Comparison of ENCODE assay signal across 11 mouse cellular contexts in the genomic region with DNA sequence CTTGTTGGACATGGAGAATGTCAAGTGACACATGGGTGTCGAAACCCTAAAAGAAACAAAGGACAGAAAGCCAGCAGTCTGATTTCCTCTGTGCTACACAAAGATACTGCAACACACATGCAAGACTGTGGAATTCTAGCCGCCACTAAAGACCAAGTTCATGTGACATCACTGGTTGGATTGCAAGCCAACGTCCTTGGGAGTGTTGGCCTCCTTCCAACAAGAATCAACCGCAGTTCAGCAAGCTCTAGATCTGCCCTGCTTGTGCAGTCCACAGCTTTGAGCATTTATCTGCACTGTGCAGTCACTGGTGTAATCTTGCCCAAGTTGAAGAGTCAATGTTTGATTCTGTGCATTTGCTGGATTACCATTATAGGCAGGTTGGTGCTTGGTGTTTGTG.
DNase-seq lines count a peak whose midpoint lies in the region; ATAC-seq and TF ChIP-seq lines count a peak whose summit lies in the region.
"Had no signal": no experiment of that assay in that cellular context is flagged by ENCODE, and none has a peak within 500 bp of the region (broad histone marks: within the 10 kb centered on the region; RNA-seq: fewer than 3 reads in every experiment).

No protein-coding gene starts in this region.

- peak; percentile 17 for DNase-seq in forebrain, embryonic 14.5 days (ENCODE audit: low spot score)
- DNase-seq in forebrain, embryonic 11.5 days (ENCODE audit: low spot score): no peak
- DNase-seq in limb, embryonic 10.5 days (ENCODE audit: low spot score): no peak
- peak; percentile 32 to 61 for DNase-seq in adrenal gland, adult 18-20 months (ENCODE audit: low spot score in 2 of 2)
- DNase-seq in heart, postnatal 0 days (ENCODE audit: low spot score): peak; percentile 44
- DNase-seq in spleen, adult 18-20 months: no peak
- DNase-seq: cerebellum, adult 9-11 months; midbrain, embryonic 14.5 days had no signal

- no peaks in the 10 kb centered on the region for H3K36me3 ChIP-seq in forebrain, embryonic 14.5 days (ENCODE audit: control insufficient read depth, insufficient read depth, low read length)
- no peaks in the 10 kb centered on the region for H3K36me3 ChIP-seq in forebrain, embryonic 11.5 days (ENCODE audit: control insufficient read depth, insufficient read depth, low read length)
- no peaks in the 10 kb centered on the region for H3K36me3 ChIP-seq in limb, embryonic 13.5 days
- H3K36me3 ChIP-seq in limb, embryonic 10.5 days: no peaks in the 10 kb centered on the region
- no peaks in the 10 kb centered on the region for H3K36me3 ChIP-seq in heart, postnatal 0 days (replicated peaks; ENCODE audit: control insufficient read depth, insufficient read depth, low read length)
- no peaks in the 10 kb centered on the region for H3K36me3 ChIP-seq in hindbrain, embryonic 16.5 days (ENCODE audit: control insufficient read depth, insufficient read depth, low read length)

- 57% methylated on average over 4 of the region's 4 CpGs for WGBS in forebrain, embryonic 14.5 days
- 92% methylated on average over 4 of the region's 4 CpGs for WGBS in forebrain, embryonic 11.5 days
- 61% methylated on average over 4 of the region's 4 CpGs for WGBS in limb, embryonic 13.5 days
- 90% methylated on average over 4 of the region's 4 CpGs for WGBS in limb, embryonic 10.5 days
- 16% methylated on average over 4 of the region's 4 CpGs for WGBS in heart, postnatal 0 days
- 62% methylated on average over 4 of the region's 4 CpGs for WGBS in hindbrain, embryonic 16.5 days

- no peak for TF ChIP-seq EP300 in heart, postnatal 0 days (IDR thresholded peaks at IDR 0.05; ENCODE audit: low read depth)

- no peaks in the 10 kb centered on the region for H3K27me3 ChIP-seq in forebrain, embryonic 14.5 days (replicated peaks; ENCODE audit: control insufficient read depth, insufficient read depth, low read length)
- no peaks in the 10 kb centered on the region for H3K27me3 ChIP-seq in forebrain, embryonic 11.5 days (ENCODE audit: control insufficient read depth, insufficient read depth, low read length)
- H3K27me3 ChIP-seq in limb, embryonic 13.5 days: no peaks in the 10 kb centered on the region
- H3K27me3 ChIP-seq in limb, embryonic 10.5 days (ENCODE audit: low read depth, poor library complexity, severe bottlenecking): no peaks in the 10 kb centered on the region
- H3K27me3 ChIP-seq in heart, postnatal 0 days (ENCODE audit: control insufficient read depth, insufficient read depth, low read length): no peaks in the 10 kb centered on the region
- H3K27me3 ChIP-seq in hindbrain, embryonic 16.5 days (replicated peaks; ENCODE audit: control insufficient read depth, insufficient read depth, low read length): no peaks in the 10 kb centered on the region

- H3K4me1 ChIP-seq in forebrain, embryonic 14.5 days (ENCODE audit: control insufficient read depth, insufficient read depth, low read length): no peaks in the 10 kb centered on the region
- no peaks in the 10 kb centered on the region for H3K4me1 ChIP-seq in forebrain, embryonic 11.5 days (replicated peaks; ENCODE audit: control insufficient read depth, insufficient read depth, low read length)
- peaks cover 11% of the 10 kb centered on the region for H3K4me1 ChIP-seq in limb, embryonic 13.5 days
- H3K4me1 ChIP-seq in limb, embryonic 10.5 days: peaks cover 9% of the 10 kb centered on the region
- H3K4me1 ChIP-seq in heart, postnatal 0 days (ENCODE audit: control insufficient read depth, insufficient read depth): no peaks in the 10 kb centered on the region
- H3K4me1 ChIP-seq in hindbrain, embryonic 16.5 days (ENCODE audit: control insufficient read depth, insufficient read depth, low read depth, low read length): no peaks in the 10 kb centered on the region

- H3K27ac ChIP-seq in forebrain, embryonic 14.5 days (ENCODE audit: low read depth, low read length): no peak overlapping the region
- no peak overlapping the region for H3K27ac ChIP-seq in forebrain, embryonic 11.5 days (ENCODE audit: low read depth, low read length)
- no peak overlapping the region for H3K27ac ChIP-seq in limb, embryonic 13.5 days
- H3K27ac ChIP-seq in limb, embryonic 10.5 days: no peak overlapping the region
- no peak overlapping the region for H3K27ac ChIP-seq in heart, postnatal 0 days (ENCODE audit: low read depth)
- no peak overlapping the region for H3K27ac ChIP-seq in hindbrain, embryonic 16.5 days (ENCODE audit: low read depth, low read length)

- H3K4me3 ChIP-seq in forebrain, embryonic 14.5 days (ENCODE audit: low read depth, low read length): no peak overlapping the region
- H3K4me3 ChIP-seq in forebrain, embryonic 11.5 days (ENCODE audit: low read depth, low read length): no peak overlapping the region
- H3K4me3 ChIP-seq in limb, embryonic 13.5 days: no peak overlapping the region
- no peak overlapping the region for H3K4me3 ChIP-seq in limb, embryonic 10.5 days
- no peak overlapping the region for H3K4me3 ChIP-seq in heart, postnatal 0 days (ENCODE audit: low read depth, low read length)
- no peak overlapping the region for H3K4me3 ChIP-seq in hindbrain, embryonic 16.5 days (ENCODE audit: low read length)

- H3K4me2 ChIP-seq in forebrain, embryonic 14.5 days (ENCODE audit: low read length): no peak overlapping the region
- H3K4me2 ChIP-seq in forebrain, embryonic 11.5 days (ENCODE audit: low read depth, low read length, severe bottlenecking): no peak overlapping the region
- H3K4me2 ChIP-seq in limb, embryonic 13.5 days (replicated peaks): no peak overlapping the region
- no peak overlapping the region for H3K4me2 ChIP-seq in heart, postnatal 0 days (ENCODE audit: low read depth, low read length)
- no peak overlapping the region for H3K4me2 ChIP-seq in hindbrain, embryonic 16.5 days (ENCODE audit: low read length)

- no peak for ATAC-seq in forebrain, embryonic 14.5 days
- ATAC-seq in forebrain, embryonic 11.5 days (replicated peaks; ENCODE audit: low FRiP score): no peak
- 0 out of 2 replicates have a peak, but pooled peaks have one; percentile 44 for ATAC-seq in limb, embryonic 13.5 days (ENCODE audit: low FRiP score, low read depth)
- ATAC-seq in heart, postnatal 0 days (ENCODE audit: insufficient read depth, low read depth): peak; percentile 51
- ATAC-seq in hindbrain, embryonic 16.5 days: no peak
- ATAC-seq: inflammation-experienced regulatory T-cells, adult 6 months had no signal

- no peaks in the 10 kb centered on the region for H3K9me3 ChIP-seq in forebrain, embryonic 14.5 days (replicated peaks; ENCODE audit: control insufficient read depth, low read length)
- H3K9me3 ChIP-seq in forebrain, embryonic 11.5 days (ENCODE audit: control insufficient read depth, low read length): no peaks in the 10 kb centered on the region
- H3K9me3 ChIP-seq in limb, embryonic 13.5 days: no peaks in the 10 kb centered on the region
- no peaks in the 10 kb centered on the region for H3K9me3 ChIP-seq in limb, embryonic 10.5 days (replicated peaks)
- H3K9me3 ChIP-seq in heart, postnatal 0 days (replicated peaks; ENCODE audit: control insufficient read depth, low read length): no peaks in the 10 kb centered on the region
- H3K9me3 ChIP-seq in hindbrain, embryonic 16.5 days (ENCODE audit: control insufficient read depth, low read length): no peaks in the 10 kb centered on the region

- TF ChIP-seq CTCF in heart, postnatal 0 days (IDR thresholded peaks at IDR 0.05; ENCODE audit: low read depth): no peak

- H3K9ac ChIP-seq in forebrain, embryonic 14.5 days (ENCODE audit: low read length): no peak overlapping the region
- no peak overlapping the region for H3K9ac ChIP-seq in forebrain, embryonic 11.5 days (ENCODE audit: low read length)
- H3K9ac ChIP-seq in limb, embryonic 13.5 days: no peak overlapping the region
- H3K9ac ChIP-seq in heart, postnatal 0 days (replicated peaks; ENCODE audit: low read depth, low read length): no peak overlapping the region
- H3K9ac ChIP-seq in hindbrain, embryonic 16.5 days (ENCODE audit: low read depth, low read length): no peak overlapping the region

Comparison
In these comparisons a context has a peak if more than half of its experiments do, and no peak if none do; other contexts are left out.
1. DNase-seq: peak in forebrain, embryonic 14.5 days (single experiment), adrenal gland, adult 18-20 months (2 of 2) and heart, postnatal 0 days (single experiment); none in forebrain, embryonic 11.5 days (single experiment), limb, embryonic 10.5 days (single experiment) and spleen, adult 18-20 months (0 of 2).
2. ATAC-seq: peak in limb, embryonic 13.5 days (single experiment) and heart, postnatal 0 days (single experiment); none in forebrain, embryonic 14.5 days (single experiment), forebrain, embryonic 11.5 days (single experiment) and hindbrain, embryonic 16.5 days (single experiment).